Mouse (Mus musculus): ENCODE results near the gene Pgk1.
A peak's percentile ranks its signal among the peaks of the same experiment; 100 is the strongest.

Gene Pgk1

DNA sequence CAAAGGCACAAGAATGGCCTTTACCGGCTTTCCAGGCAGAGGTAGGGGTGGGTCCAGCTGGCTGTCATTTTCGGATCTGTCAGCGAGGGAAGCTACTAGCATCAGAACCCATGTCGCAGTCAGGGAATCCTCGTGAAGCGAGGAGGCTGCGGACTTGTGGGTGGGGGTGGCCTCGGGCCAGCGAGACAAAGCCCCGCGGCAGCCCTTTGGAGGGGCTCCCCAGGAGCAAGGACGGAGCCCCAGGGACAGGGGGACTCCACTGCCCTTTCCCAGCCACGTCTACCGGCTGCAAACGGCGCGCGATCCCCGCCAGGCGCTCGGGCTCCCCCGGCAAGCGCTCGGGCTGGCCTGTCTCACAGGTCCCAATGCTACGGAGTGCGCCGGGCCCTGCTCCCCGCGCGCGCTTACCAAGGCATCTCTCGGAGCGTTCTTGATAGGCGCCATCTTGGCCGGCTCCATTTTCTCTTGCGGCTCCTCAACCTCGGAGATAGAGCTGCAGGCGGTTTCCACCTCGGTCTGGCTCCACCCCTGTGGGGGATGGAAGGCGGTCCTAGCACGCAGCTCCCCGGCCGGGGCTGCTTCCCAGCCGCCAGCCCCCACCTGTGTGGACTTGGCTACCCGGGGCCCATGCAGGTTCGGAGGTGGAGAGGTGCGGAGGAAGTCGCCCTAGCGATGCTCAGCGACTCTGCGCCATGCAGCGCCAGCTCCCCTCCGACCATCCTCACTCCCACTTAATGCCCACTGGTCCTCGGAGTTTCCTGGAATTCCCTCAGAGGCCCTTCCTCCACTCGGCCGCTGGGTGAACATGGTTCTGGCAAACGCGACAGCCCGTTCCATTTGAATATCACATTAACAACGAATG lies 32.5 kb downstream of the Pgk1 start:
- DNase-seq: peak; percentile 84 to 87

DNA sequence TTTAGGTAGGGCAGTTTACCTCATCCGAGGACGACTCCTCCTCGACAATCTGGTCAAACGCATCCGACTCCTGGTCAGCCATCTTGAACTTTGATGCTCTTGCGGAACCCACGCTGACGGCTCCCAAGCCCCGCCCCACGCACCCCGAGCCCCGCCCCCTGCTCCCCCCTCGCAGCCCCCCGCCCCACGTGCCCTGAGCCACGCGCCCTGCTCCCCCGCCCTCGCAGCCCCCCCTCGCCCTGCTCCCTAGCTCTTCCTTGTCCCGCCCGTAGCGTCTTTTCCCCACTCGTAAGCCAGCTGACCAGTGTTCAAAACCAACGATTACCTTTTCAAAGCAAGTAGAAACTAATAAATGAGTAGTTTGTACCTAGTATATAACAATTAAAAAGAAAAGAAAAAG lies 34.2 kb downstream of the Pgk1 start, which contains the start of gene Taf9b:
Gene Taf9b (minus strand): TSS at position 101 of the 400 bp plus-strand sequence.
- DNase-seq: no peak

All from cerebellum, postnatal 25 days (tissue).